Mouse (Mus musculus): ENCODE data around the gene Lyrm7.

The Lyrm7 gene

DNA sequence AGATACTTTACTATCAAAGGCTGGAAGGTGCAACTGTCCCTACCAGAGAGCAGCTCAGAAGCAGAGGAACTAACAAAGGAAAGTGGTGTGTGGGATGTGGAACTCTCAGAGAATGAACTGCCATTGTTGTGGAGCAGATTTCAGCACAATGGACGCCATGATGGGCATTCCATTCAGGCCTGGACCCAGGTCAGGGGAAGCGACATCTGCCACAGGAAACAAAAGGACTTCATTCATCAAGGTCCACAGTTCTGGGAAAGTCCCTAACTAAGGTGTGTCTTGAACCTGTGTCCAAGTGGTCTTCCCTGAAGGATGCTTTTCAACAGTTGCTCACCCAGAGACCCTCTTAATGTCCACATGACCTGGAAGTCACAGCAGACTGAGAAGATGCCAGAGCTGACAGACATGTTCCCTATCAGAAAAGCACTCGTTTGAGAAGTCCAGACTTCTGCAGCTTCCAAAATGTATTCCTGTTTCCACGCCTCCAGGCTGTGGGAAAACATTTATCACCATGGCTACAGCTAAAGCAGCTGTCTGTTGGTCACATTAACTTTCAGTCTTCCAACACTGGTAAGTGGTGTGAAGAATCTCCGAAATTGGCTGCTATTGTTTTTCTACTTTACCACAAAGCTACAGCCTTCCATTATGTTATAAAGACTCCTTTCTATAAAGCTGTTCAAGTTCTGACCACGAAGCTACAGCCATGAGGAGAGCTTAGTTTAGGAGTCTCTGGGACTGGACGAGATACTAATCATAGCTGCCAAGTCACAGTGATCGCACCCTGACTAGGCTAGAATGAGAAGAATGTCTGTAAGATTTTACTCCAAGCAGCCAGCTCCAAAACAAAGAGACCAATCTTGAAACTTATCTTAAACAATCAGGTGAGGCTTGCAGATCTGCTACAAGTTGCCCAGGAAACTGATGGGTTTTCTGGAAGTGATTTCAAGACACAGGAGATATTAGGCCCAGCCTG lies 15.0 kb downstream of the Lyrm7 start:
- DNase-seq (ENCODE audit: low spot score): peak; percentile 63

DNA sequence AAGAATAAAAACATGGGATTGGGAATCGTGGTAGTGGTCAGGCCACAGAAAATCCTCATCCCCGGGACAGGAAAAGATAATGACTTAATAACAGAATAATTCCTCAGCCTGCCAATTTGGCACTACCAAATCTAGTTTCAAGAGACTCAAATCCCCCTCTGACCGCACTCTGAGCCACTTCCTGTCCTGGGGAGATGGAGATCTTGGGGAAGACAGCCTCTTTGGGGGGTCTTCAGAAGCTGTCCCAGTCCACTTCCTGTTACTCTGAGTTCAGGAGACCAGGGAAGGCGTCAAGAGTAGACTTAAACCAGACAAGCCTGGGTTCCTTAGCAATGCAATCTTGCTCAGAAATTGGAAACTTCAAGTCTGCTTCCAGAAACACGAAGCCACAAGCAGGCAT lies 15.8 kb downstream of the Lyrm7 start:
- no peak for DNase-seq (ENCODE audit: low spot score)

DNA sequence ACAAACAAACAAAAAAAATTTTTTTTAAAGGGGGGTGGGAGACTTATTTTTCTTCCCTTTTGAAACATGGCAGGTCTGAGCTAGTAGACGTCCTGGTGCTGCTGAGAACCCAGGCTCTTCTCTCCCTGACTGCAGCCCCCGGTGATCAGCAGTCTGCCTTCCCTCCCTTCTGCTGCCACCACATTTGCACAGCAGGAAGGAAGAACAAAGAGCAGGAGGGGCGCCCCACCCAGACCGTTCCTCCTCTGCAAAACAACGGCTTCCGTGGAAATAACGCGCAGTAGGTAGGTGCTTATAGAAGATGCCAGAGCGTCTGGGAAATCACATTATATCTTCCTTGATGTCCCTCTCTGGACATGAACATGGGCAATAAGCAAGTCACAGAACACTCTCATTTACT lies 16.3 kb downstream of the Lyrm7 start:
- no peak for DNase-seq (ENCODE audit: low spot score)

DNA sequence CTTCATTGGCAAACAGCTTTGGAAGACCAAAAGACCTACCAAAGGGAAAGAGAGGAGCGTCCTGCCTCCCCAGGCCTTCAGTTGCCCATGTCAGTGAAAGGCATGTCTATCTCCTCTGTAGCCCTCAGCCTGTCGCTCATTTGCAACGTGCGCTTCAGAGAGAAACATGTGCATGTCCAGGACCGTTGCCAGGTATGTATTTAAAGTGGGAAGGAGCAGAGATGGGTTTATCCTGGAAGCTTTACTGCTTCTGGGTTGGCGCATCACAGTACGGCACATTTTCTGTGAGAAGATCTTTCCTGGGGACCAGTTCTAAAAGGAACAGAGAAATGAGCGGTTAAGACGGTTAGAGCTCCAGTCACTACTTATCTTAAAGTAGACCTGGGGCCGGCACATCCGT lies 19.8 kb downstream of the Lyrm7 start:
- no peak for DNase-seq (ENCODE audit: low spot score)

DNA sequence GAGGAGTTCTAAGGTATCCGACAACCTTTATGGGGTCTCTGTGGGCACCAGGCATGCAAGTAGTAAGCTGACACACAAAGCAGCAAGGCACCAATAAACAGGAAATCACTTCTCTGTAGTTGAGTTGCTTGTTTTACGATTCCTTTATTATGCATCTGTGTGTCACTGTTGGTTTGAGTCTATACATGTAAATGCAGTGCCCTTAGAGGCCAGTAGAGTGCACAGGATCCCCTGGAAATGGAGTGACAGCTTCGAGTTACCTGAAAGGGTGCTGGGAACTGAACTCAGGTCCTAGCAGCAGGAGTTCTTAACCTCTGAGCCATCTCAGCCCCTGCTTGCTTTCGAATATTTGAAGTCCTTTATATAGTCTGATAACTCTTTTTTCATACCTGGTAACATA lies 21.0 kb downstream of the Lyrm7 start:
- DNase-seq (ENCODE audit: low spot score): no peak

DNA sequence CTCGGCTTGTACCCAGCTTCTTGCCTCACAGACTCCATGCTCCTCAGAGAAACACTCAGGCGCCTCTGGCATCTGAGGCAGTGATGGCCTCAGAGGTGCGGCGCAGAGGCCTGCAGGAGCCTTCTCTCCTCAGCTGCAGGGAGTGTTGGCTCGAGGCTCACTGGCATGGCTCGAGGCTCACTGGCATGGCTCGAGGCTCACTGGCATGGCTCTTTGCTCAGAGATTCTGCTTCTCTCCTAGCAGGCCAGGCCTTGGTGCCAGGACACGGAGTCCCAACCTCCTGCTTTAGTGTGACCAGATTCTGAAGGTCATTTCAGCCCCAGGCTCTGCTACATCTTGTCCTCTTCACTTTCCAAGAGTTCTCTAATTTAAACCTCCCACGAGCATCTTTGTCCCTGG lies 24.6 kb downstream of the Lyrm7 start:
- no peak for DNase-seq (ENCODE audit: low spot score)

DNA sequence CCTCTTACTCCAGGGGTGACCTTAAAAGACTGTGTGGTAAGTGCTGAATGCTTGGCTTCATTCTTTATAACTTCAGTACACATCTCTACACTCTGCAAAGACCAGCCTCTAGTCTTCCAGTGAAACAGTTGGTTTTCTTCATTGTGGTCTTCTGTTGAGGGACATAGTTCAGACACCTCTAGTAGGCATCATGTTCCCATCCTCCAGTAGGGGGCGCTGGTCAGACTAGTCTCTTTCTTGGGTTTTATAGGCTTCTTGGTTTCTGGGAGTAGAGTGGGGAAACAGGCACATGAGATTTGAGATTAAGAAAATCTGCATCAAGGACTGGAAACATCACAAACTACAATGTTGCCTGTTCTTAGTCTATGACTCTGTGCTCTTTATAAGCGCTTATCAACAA lies 26.1 kb downstream of the Lyrm7 start:
- no peak for DNase-seq (ENCODE audit: low spot score)

DNA sequence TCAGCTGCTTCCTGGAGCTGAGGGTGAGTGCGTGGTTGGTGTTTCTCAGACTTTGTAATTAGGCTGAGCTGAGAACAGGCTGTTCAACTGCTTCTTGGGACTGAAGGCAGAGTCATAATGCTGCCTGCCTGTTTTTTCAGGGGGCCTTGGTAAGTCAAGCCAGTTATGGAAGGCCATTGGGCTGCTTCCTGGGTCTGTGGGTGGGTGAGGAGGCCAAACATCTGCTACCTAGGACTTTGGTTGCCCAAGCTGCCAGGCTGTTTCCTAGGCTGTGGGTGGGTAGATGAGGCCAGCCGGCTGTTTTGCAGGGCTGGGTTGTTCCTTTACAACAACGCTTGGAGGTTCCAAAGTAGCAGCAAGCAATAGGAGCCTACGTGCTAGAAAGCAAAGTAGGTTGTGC lies 26.9 kb downstream of the Lyrm7 start:
- DNase-seq (ENCODE audit: low spot score): no peak

DNA sequence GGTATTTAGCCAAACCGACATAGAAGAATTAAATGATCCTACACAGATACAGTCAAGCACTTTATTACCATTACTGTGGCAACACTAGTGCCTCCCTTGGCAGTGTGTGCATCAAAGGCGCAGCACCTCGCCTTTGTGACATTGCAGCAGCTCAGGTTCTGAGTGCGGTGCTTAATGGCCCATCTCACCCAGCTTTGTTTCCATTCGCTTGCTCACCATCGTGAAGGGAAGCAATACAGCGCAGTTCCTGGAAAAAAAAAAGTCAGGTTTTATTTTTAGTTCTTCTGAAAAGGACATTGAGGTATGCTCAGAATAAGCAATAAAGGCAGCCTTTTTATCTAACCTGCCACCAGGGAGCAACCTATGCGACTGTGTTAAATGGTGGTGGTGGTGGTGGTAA lies 33.9 kb downstream of the Lyrm7 start:
- no peak for DNase-seq (ENCODE audit: low spot score)

DNA sequence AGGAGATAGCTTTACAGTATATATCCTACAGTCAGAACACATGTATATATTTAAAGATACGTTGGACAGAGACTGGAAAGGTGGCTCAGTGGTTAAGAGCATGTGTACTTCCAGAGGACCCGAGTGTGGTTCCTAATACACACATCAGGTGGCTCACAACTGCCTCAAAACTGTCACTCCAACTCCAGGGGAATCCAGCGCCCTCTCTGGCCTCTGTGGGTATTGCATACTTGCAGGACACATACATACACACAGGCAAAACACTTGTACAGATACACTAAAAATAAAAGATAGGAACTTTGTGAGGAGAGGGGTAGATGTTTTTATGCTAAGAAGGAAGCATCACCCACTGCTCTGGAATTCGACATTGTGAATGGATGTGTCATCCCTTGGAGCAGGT lies 34.9 kb downstream of the Lyrm7 start:
- no peak for DNase-seq (ENCODE audit: low spot score)

DNA sequence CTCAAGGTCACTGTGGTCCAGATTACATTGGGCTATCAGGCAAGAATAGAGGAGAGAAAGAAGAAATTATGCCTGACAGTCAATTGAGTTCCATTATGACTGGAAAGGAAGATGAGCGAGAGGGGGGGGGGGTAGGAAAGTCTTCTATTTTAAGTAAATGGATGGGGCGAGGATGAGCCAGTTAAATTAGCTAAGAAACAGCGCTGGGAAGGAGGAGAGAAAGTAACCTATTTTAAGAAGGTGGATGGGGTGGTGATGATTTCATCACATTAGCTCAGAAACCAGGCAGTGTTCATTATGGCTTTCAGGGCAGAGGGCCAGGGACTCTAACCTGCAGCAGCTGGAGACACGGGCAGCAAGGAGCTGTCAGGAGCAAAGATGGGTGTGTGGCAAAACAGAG lies 37.2 kb downstream of the Lyrm7 start:
- DNase-seq (ENCODE audit: low spot score): no peak

DNA sequence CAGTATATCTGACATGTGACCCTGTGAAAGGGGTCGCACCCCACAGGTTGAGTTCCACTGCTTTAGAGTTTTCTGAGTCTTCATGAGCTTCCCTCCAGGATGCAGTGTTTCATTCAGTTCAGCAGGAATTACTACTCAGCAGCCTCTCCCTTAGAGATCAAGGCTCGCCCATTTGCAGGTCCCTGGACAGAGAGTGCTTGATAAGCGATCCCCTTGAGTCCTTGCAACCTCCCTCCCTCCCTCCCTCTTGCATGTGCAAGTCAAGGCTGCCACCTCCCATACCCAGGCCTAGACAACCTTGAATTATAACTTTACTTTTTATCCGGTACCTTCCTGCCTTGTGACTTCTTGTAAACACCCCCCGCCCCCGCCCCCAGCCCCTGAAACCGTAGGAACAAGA lies 41.2 kb downstream of the Lyrm7 start:
- no peak for DNase-seq (ENCODE audit: low spot score)

DNA sequence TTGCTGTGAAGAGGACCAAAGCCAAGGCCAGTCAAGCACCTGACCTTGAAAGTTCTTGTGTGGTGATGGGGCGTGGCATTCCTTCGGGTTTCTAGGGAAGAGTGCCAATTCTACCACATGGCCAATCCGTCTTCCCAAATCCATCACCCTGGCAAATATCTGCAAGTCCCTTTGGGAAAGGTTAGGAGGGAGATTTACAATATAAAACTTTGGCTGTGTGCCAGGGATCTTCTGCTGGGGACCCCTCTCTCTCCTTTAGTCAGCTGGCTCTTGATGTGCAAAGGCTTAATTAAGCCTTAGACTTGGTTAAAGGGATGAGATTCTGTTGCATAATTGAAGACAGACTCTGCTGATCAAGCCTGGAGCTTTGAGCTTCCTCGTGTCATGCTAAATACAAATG lies 43.3 kb downstream of the Lyrm7 start:
- no peak for DNase-seq (ENCODE audit: low spot score)

DNA sequence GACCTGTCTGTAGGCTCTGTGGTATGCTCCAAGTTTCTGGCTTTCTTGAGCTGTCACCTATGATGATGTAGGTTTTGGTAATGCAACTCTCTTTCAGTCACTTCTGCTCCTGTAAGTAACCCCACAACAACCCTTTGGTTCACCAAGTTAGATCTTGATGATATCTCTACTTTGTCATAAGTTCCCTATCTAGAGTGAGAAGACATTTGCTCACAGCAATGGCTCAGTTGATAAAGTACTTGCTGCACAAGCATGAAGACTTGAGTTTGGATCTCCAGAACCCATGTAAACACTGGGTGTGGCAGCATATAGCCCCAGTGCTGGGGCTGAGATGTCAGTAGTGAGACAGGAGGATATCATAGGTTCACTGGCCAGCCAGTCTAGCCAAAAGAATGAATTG lies 45.1 kb downstream of the Lyrm7 start:
- DNase-seq (ENCODE audit: low spot score): no peak

DNA sequence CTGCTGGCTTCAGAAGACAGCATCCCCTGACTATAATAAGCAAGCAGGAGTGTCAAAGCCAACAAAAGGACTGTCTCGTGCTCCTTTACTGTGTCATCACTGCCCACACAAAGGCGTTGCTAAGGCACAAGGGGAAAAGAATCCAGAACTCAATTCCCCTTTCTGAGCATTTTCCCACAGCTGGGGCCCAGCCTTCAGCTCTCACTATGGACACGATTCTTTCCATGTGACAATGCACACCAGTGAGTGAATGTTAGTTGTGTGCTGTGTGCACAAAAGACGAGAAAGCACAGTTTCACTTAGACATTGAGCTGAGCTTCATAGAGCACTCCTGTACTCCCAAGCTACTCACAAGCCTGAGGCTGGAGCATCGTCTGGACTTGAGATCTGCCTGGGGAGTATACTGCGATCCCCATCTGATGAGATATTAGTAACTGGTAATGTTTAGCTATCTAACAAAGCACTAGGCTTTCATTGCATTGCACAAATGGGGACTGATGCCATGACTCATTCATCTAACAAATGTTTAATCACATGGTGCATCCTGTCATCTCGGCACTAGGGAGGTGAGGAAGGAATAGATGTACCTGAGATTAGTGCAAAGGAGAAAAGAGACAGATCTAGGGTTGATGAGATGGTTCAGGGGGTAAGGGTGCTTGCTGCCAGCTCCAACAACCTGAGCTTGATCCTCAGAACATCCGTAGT lies 47.8 kb downstream of the Lyrm7 start:
- peak; percentile 82 for DNase-seq (ENCODE audit: low spot score)

GRCm38 (mm10) chr11:54812314-54812713 lies 48.4 kb downstream of the Lyrm7 start:
- peak; percentile 42 for DNase-seq (ENCODE audit: low spot score)

DNA sequence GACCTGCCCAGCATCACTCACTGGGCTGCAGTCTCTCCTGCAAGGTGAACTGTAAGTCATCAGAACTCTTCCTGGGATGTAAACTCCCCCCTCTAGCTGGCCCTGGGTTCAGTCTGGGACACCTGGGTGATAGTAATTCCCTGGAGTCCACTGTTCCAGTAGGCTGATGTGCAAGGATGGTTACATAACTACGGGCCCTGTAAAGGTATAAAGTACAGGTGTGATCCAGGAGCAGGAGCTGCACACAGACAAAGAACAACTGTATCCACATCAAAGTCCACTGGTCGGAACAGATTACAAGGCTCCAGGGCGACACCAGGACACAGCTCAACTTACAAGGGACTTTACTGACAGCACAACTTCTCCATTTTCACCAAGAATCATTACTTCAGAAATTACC lies 49.7 kb downstream of the Lyrm7 start:
- no peak for DNase-seq (ENCODE audit: low spot score)

- no peak for DNase-seq (ENCODE audit: low spot score)
Observed at GRCm38 (mm10) chr11:54809582-54809981, 51.1 kb downstream of the Lyrm7 start.

DNA sequence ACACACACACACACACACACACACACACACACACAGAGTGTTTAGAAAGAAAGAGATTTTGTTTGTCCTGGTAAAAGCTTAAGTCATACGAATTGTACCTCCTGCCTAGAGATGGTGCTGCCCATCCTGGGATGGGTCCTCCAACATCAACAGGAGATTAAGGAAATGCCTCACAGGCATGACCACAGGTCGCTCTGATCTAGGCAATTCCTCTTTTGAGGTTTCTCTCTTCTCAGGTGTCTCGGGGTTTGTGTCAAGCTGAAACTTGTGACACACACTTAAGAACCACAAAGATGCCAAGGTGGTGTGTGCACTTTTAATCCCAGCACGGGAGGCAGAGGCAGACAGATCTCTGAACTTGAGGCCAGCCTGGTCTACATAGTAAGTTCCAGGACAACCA lies 52.5 kb downstream of the Lyrm7 start:
- DNase-seq (ENCODE audit: low spot score): no peak

GRCm38 (mm10) chr11:54807669-54808068 lies 53.0 kb downstream of the Lyrm7 start:
- no peak for DNase-seq (ENCODE audit: low spot score)

- DNase-seq (ENCODE audit: low spot score): no peak
Observed at GRCm38 (mm10) chr11:54806891-54807290, 53.8 kb downstream of the Lyrm7 start.

DNA sequence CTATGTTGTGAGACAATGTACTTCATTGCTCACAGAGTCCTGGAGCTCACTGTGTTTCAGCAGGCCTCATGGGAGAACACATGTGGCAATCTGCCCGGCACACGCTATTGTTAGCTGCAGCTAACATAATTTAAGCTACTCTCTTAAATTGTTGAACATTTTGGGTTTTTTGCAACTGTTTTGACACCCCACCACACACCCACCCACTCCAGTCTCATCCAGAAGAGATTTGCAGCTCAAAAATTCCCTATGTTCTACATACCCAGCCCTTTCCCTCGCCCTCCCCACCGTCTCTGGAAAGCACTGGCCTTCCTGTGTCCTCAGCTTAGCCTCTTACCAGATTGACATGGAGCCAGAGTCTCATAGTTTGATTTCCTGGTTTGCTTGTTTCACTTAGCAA lies 55.5 kb downstream of the Lyrm7 start:
- no peak for DNase-seq (ENCODE audit: low spot score)

DNA sequence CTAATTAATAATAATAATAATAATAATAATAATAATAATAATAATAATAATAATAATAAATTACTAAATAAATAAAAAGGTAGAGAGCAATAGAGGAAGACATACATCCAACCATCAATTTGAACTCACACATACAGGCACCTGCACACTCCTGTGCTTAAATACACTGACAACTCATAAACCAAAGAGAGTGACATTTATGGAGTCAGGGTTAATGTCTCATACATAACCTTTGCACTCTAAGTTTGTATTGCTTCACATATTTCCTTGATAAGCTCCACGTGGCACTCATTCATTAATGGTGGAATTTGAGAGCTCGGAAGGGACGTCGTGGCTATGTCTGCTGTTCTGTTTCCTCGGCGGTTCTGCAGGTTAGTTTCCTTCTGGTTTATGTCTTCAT lies 58.1 kb downstream of the Lyrm7 start:
- DNase-seq (ENCODE audit: low spot score): no peak

Data from embryo, embryonic 10 days (tissue).